Mouse (Mus musculus): ENCODE data around the gene Aspa.
"Not testable (repeated sequence)": the region's sequence is repeated elsewhere in the genome, so short reads cannot be mapped to it uniquely, and the experiment has no call there.

Aspa gene

DNA sequence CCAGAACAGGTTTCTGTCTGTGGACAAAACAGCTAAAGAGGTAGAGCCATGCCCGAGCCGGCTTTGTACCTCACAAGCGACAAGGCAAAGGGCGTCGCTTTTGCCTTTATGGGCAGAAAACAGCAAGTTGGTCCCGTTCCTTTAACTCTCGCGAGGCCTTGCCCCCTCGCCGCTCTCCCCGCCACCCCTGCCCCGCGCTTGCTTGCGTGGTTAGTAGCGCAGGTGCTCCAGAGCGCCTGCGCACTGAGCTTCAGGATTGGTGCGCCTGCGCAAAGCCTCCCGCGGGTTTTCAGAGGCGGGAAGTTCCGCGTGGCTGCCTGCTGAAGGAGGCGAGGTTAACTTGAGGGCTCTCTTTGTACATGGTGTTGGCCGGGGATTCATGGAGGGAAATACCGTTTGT lies at the start of gene Aspa, which contains the start of the genes Gm49340 and Spata22:
TSS of gene Aspa (minus strand) at position 155 of the 400 bp plus-strand sequence.
TSS of gene Gm49340 (plus strand) at position 300 of the 400 bp plus-strand sequence.
TSS of gene Spata22 (plus strand) at position 300 of the 400 bp plus-strand sequence.
- no peak for DNase-seq (ENCODE audit: low read depth, low spot score)

DNA sequence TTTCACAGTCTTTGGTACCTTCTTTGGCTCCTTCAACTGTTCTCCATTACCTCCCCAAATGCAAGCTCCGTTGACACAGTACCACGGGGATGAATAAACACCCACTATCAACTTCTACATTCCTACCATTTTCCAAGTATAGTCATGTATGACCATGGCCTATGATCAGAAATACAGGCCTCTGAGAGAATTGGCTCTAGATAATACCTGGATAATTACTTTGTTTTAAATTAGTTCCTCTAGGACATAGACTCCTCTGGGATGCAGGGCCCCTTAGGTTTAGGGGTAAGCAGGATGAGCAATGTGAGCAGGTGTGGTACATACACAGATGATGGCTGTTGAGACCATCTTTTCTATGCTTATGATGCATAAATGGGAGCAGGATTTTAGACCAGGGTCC lies 41.5 kb upstream of the Aspa start, which contains the start of gene Olfr376:
TSS of gene Olfr376 (plus strand) at position 301 of the 400 bp plus-strand sequence.
- DNase-seq (ENCODE audit: low read depth, low spot score) = no peak

DNA sequence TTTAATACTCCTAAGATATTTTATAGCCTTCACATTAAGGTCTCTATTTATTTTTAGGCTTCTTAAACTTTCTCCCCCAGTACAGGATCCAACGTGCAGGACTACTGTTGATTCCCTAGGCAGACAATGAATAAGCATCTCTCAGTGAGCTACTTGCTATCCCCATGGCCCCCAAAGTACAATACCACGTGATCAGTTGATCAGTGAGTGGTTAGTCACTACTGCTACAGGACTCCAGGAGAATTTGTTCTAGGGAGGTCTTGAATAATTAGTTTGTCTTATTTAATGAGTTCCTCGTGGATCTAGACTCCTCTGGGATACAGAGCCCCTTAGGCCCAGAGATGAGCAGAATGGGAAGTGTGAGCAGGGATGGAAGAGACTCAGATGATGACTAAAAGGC lies 21.1 kb upstream of the Aspa start, which contains the start of gene Olfr20:
TSS of gene Olfr20 (plus strand) at position 301 of the 400 bp plus-strand sequence.
- no peak for DNase-seq (ENCODE audit: low read depth, low spot score)

GRCm38 (mm10) chr11:73336919-73337318 lies 7.5 kb upstream of the Aspa start:
- no peak for DNase-seq (ENCODE audit: low read depth, low spot score)

DNA sequence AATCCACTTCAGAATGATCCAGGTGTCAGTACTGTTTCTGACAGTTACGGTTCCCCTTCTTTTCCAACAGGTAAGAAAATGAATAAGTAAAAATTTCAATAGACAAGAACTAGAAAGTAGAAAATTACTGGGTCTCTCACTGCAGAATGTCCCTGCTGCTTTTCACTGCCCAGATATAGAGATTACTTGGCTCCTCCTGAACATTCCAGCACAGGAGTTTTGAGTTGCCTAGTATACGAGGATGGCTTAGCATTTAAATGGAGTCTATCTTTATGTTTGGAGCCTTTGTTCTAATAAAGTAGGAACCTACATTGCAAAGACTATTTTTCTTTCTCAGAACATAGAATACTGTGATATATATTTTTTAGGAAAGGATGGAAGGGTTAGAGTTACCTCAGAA lies 4.0 kb upstream of the Aspa start:
- no peak for DNase-seq (ENCODE audit: low read depth, low spot score)

- DNase-seq (ENCODE audit: low read depth, low spot score) = peak; percentile 37
These were observed 2.0 kb downstream of the Aspa start for GRCm38 (mm10) chr11:73327361-73327760.

DNA sequence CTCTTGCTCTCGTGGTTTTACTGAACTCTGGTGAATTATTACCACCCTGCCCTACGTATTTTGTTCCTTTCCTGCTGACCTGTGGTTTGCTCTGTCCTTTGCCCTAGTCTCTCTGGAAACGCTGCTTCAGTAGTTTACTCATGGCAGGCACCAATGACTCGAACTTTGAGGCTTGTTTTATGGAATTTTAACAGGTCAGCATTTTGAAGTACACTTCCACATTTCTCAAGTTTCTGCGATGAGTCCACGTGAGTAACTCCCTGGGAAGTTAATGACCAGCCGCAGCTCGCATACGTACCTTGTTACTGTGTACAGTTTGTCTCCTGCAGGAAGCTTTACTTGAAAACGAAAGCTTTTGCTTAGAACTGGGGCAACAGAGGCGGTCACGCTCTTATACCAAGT lies 2.9 kb downstream of the Aspa start:
- DNase-seq (ENCODE audit: low read depth, low spot score) = no peak

GRCm38 (mm10) chr11:73323906-73324830 lies 5.2 kb downstream of the Aspa start:
- peak; percentile 52 for DNase-seq (ENCODE audit: low read depth, low spot score)

DNA sequence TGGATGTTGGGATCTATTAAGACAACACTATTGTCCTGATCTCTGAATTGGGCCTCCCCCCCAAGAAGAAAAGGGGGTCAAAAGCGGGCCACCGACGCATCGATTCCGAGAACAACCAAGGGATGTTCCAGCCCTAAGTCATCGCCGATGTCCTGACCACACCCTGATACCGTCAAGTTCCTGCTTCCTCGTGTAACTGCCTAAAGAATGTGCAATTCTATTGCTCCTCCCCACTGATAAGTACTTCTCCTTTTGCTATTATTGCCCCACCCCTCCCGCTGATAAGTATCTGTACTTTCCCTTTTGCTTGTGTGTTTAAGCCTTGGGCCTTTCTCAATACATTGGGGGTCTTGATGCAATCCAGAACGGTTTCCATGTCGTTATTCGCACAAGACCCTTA lies 8.3 kb downstream of the Aspa start:
- DNase-seq (ENCODE audit: low read depth, low spot score) = not testable (repeated sequence)

GRCm38 (mm10) chr11:73318581-73318980 lies 10.8 kb downstream of the Aspa start:
- DNase-seq (ENCODE audit: low read depth, low spot score) = not testable (repeated sequence)

GRCm38 (mm10) chr11:73315961-73316360 lies 13.4 kb downstream of the Aspa start:
- no peak for DNase-seq (ENCODE audit: low read depth, low spot score)

DNA sequence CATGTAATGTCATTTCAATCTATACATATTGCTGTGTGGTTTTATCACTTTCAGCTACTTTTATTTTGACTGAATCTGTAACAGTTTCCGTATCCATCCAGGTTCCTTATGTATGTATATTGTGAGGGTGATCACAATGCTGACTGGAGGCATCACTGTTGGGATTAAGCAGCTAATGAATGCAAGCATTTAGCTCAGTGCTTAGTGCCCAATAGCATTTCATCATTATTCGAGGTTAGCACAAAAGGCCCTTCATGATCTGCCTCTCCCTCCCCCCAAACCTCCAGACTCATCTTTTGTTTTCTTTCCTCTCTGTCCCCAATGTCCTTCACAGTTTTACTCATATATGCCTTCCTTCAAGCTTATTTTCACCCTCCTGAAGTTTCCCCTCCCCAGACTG lies 26.3 kb downstream of the Aspa start:
- peak; percentile 67 for DNase-seq (ENCODE audit: low read depth, low spot score)

GRCm38 (mm10) chr11:73289621-73290020 lies 39.8 kb downstream of the Aspa start:
- peak; percentile 65 for DNase-seq (ENCODE audit: low read depth, low spot score)

- DNase-seq (ENCODE audit: low read depth, low spot score) = peak; percentile 86
These were observed 45.0 kb downstream of the Aspa start for GRCm38 (mm10) chr11:73284351-73284750.

- DNase-seq (ENCODE audit: low read depth, low spot score) = no peak
These were observed 45.5 kb downstream of the Aspa start for GRCm38 (mm10) chr11:73283926-73284325.

DNA sequence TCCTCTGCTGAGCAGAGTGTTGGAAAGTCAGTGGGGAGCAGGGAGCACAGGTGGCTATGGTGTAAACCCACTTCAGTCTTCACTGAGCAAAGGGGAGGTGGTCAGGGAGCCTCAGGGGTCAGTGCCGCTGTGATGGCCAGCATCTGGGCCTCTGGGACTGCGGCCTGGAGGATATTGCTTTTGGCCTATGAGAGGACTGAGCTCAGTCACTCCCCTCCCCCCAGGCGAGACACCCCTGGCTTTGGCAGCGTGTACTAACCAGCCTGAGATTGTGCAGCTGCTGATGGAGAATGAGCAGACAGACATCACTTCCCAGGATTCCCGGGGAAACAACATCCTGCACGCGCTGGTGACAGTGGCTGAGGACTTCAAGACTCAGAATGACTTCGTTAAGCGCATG lies 46.0 kb downstream of the Aspa start:
- DNase-seq (ENCODE audit: low read depth, low spot score) = peak; percentile 60

DNA sequence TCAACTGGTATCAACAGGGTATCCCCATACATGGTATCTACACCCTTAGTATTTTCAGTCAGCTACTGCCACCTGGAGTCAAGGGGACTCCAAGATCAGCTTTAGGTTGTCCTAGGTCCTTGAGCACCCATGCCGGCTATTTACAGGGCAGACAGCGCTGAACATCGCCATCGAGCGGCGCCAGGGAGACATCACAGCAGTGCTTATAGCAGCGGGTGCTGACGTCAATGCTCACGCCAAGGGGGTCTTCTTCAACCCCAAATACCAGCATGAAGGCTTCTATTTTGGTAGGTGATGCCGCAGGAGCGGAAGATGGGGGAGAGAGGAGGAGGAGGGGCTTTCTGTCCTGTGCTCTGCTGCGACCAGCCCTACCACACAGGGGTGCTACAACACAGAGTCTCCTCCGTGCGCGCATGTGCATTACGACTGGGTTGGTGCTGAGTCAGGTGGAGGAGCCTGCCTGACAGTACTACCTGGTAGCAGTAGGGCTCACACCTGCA lies 47.8 kb downstream of the Aspa start:
- peak; percentile 93 for DNase-seq (ENCODE audit: low read depth, low spot score)

DNA sequence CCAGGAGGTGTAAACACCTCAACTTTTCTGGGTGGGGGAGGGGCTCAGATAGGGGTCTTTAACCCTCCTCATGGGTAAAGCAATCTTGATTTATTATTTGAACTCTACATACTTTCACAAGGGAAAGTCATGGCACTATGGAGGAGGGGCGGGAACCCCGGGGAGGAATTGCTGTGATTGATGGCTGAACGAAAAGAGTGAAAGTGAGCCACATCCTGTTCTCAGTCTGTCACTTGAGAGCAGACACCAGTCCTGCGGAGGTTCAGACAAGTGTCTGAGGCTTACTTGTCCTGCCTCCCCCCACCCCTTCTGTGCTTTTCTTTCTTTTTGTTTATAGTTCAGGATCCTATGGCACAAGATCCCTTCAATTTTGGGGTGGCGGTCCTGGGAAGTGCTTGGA lies 48.7 kb downstream of the Aspa start:
- DNase-seq (ENCODE audit: low read depth, low spot score) = no peak

DNA sequence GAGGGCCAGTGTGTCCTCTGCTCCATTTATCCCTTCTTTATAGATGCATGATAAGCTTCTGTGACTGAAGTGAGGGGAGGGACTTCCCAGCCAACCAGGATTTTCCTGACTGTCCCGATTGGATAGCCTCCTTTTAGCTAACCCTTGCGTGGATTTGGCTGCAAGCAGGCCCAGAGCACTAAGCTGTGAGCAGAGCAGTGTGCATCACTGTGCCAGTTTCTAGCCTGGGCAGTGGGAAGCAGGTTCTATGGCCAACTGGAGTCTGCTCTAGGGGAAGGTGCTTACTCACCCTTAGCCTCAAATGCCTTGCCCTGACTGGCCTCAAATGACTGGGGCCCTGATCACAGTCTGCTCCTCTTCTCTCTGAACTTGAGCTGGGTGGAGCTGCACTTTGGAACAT lies 54.6 kb downstream of the Aspa start:
- DNase-seq (ENCODE audit: low read depth, low spot score) = no peak

DNA sequence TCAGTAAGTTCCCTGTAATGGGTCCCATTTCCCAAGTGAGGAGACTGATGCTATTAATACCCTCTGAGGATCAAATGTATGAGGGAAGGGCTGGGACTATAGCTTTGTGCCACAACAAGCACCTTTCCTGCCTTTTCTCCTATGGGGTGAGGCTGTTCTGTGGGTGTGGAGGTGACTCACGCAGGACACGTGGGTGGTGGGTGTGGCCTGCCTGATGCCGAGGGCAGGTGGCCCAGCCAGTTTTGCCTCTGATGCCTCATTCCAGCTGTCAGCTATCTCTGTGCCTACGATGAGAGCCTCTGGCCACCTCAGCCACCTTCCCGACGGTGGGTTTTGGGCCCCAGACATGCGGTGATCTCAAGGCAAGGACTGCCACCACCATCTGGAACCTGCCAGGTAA lies 62.1 kb downstream of the Aspa start, which contains the start of gene Trpv3:
TSS of gene Trpv3 (plus strand) at position 122 of the 400 bp plus-strand sequence.
- DNase-seq (ENCODE audit: low read depth, low spot score) = no peak

DNA sequence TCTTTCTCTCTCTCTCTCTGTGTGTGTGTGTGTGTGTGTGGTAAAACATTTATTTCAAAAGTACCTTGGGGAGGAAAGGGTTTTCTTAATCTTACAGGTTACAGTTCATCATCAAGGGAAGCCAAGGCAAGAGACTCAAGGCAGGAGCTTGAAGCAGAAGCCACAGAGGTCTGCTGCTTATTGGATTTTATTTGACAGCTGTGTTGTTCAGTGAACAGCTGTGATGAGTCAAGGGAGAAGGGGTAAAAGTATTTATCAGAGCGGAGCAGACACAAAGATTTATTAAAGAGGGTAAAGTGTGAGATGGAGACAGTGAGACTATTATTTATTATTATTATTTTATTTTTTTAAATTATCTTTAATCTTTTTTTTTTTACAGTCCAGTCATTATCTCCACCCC lies 68.0 kb downstream of the Aspa start:
- DNase-seq (ENCODE audit: low read depth, low spot score) = no peak

GRCm38 (mm10) chr11:73260457-73260856 lies 68.9 kb downstream of the Aspa start:
- no peak for DNase-seq (ENCODE audit: low read depth, low spot score)

- DNase-seq (ENCODE audit: low read depth, low spot score) = no peak
These were observed 70.7 kb downstream of the Aspa start for GRCm38 (mm10) chr11:73258664-73259063.

Data from brain, adult 2 months (tissue).